In genomic region chr2:70909401-70909800, GRCm38 (mm10) we compare ENCODE assay signal across 29 mouse cellular contexts.
DNase-seq lines count a peak whose midpoint lies in the region; ATAC-seq and TF ChIP-seq lines count a peak whose summit lies in the region.
"Had no signal": no experiment of that assay in that cellular context is flagged by ENCODE, and none has a peak within 500 bp of the region (broad histone marks: within the 10 kb centered on the region; RNA-seq: fewer than 3 reads in every experiment).

No protein-coding gene starts in this region.

- H3K9ac ChIP-seq in forebrain, embryonic 11.5 days (ENCODE audit: low read length), result no peak overlapping the region
- H3K9ac ChIP-seq in heart, embryonic 12.5 days, result no peak overlapping the region
- H3K9ac ChIP-seq in lung, postnatal 0 days (replicated peaks; ENCODE audit: low read depth), result no peak overlapping the region
- no peak overlapping the region for H3K9ac ChIP-seq in midbrain, embryonic 11.5 days (ENCODE audit: low read length)
- H3K9ac ChIP-seq: forebrain, embryonic 13.5 days; hindbrain, embryonic 13.5 days; liver, embryonic 14.5 days; midbrain, embryonic 12.5 days; neural tube, embryonic 13.5 days had no signal

- no peak for TF ChIP-seq EP300 in lung, postnatal 0 days (IDR thresholded peaks at IDR 0.05)

- no peak for DNase-seq in forebrain, embryonic 10.5 days (ENCODE audit: extremely low spot score, low spot score)
- DNase-seq in forebrain, embryonic 11.5 days (ENCODE audit: low spot score), result no peak
- no peak for DNase-seq in heart, postnatal 4 days
- DNase-seq in lung, postnatal 0 days (ENCODE audit: low spot score), result peak; percentile 25
- no peak for DNase-seq in lung, postnatal 25 days (ENCODE audit: low spot score)
- DNase-seq in kidney, postnatal 25 days, result no peak
- DNase-seq in midbrain, embryonic 11.5 days (ENCODE audit: low spot score, missing footprints), result no peak
- DNase-seq: adrenal gland, postnatal 25 days; cerebellum, adult 18-20 months; cerebellum, postnatal 10 days; gastrocnemius, postnatal 25 days; lung, adult 2 months; lung, postnatal 14 days; right cerebral cortex, postnatal 4 days; thymus, adult 18-20 months; thymus, postnatal 25 days had no signal

- no peak for TF ChIP-seq CTCF in lung, postnatal 0 days (IDR thresholded peaks at IDR 0.05)

- H3K27me3 ChIP-seq in forebrain, embryonic 10.5 days (ENCODE audit: poor library complexity, severe bottlenecking), result no peaks in the 10 kb centered on the region
- no peaks in the 10 kb centered on the region for H3K27me3 ChIP-seq in forebrain, embryonic 11.5 days (ENCODE audit: control insufficient read depth, insufficient read depth, low read length)
- H3K27me3 ChIP-seq in heart, embryonic 12.5 days (replicated peaks), result no peaks in the 10 kb centered on the region
- H3K27me3 ChIP-seq in lung, postnatal 0 days (replicated peaks; ENCODE audit: insufficient read depth, low read length), result no peaks in the 10 kb centered on the region
- no peaks in the 10 kb centered on the region for H3K27me3 ChIP-seq in midbrain, embryonic 11.5 days (ENCODE audit: control insufficient read depth, insufficient read depth, low read length)
- H3K27me3 ChIP-seq: CH12.LX; forebrain, embryonic 13.5 days; hindbrain, embryonic 13.5 days; midbrain, embryonic 12.5 days; neural tube, embryonic 13.5 days; Patski had no signal

- H3K4me3 ChIP-seq in forebrain, embryonic 10.5 days, result no peak overlapping the region
- H3K4me3 ChIP-seq in forebrain, embryonic 11.5 days (ENCODE audit: low read depth, low read length), result no peak overlapping the region
- H3K4me3 ChIP-seq in heart, embryonic 12.5 days, result no peak overlapping the region
- no peak overlapping the region for H3K4me3 ChIP-seq in lung, postnatal 0 days (ENCODE audit: low read depth, low read length)
- no peak overlapping the region for H3K4me3 ChIP-seq in midbrain, embryonic 11.5 days (ENCODE audit: low read depth, low read length)
- H3K4me3 ChIP-seq: erythroblast, embryonic 14.5 days; forebrain, embryonic 13.5 days; heart, adult 2 months; hindbrain, embryonic 13.5 days; midbrain, embryonic 12.5 days; neural tube, embryonic 13.5 days had no signal

- H3K4me1 ChIP-seq in forebrain, embryonic 10.5 days, result peaks cover 18% of the 10 kb centered on the region
- H3K4me1 ChIP-seq in forebrain, embryonic 11.5 days (replicated peaks; ENCODE audit: control insufficient read depth, insufficient read depth, low read length), result peaks cover 5% of the 10 kb centered on the region; the same call in 1 of the 2 replicates
- peaks cover 16% of the 10 kb centered on the region for H3K4me1 ChIP-seq in heart, embryonic 12.5 days (replicated peaks)
- no peaks in the 10 kb centered on the region for H3K4me1 ChIP-seq in lung, postnatal 0 days (ENCODE audit: insufficient read depth, low read depth, low read length)
- H3K4me1 ChIP-seq in midbrain, embryonic 11.5 days (ENCODE audit: control insufficient read depth, insufficient read depth, low read length), result peaks cover 9% of the 10 kb centered on the region
- H3K4me1 ChIP-seq: forebrain, embryonic 13.5 days had no signal

- WGBS in forebrain, embryonic 10.5 days, result 71% methylated on average over 1 of the region's 1 CpGs
- 81% methylated on average over 1 of the region's 1 CpGs for WGBS in forebrain, embryonic 11.5 days
- WGBS in heart, embryonic 12.5 days, result 49% methylated on average over 1 of the region's 1 CpGs
- WGBS in lung, postnatal 0 days, result 61% methylated on average over 1 of the region's 1 CpGs
- 78% methylated on average over 1 of the region's 1 CpGs for WGBS in midbrain, embryonic 11.5 days

- peak overlapping the region; percentile 48; the same call in 1 of the 2 replicates for H3K27ac ChIP-seq in forebrain, embryonic 10.5 days
- no peak overlapping the region for H3K27ac ChIP-seq in forebrain, embryonic 11.5 days (ENCODE audit: low read depth, low read length)
- peak overlapping the region; percentile 83; the same call in 1 of the 2 replicates for H3K27ac ChIP-seq in heart, embryonic 12.5 days (ENCODE audit: poor library complexity, severe bottlenecking)
- H3K27ac ChIP-seq in lung, postnatal 0 days (ENCODE audit: low read length), result no peak overlapping the region
- H3K27ac ChIP-seq in midbrain, embryonic 11.5 days (ENCODE audit: low read depth, low read length), result no peak overlapping the region
- H3K27ac ChIP-seq: forebrain, embryonic 13.5 days; heart, adult 2 months; liver, embryonic 14.5 days; midbrain, embryonic 12.5 days; neural tube, embryonic 13.5 days; stomach, postnatal 0 days had no signal

- H3K9me3 ChIP-seq in forebrain, embryonic 10.5 days, result no peaks in the 10 kb centered on the region
- H3K9me3 ChIP-seq in forebrain, embryonic 11.5 days (ENCODE audit: control insufficient read depth, low read length), result no peaks in the 10 kb centered on the region
- H3K9me3 ChIP-seq in heart, embryonic 12.5 days (replicated peaks), result 0 out of 2 replicates have a peak, but pooled peaks cover 12% of the 10 kb centered on the region
- no peaks in the 10 kb centered on the region for H3K9me3 ChIP-seq in lung, postnatal 0 days (ENCODE audit: low read length)
- no peaks in the 10 kb centered on the region for H3K9me3 ChIP-seq in midbrain, embryonic 11.5 days (ENCODE audit: control insufficient read depth, low read length)
- H3K9me3 ChIP-seq: forebrain, embryonic 13.5 days; G1E; hindbrain, embryonic 13.5 days; midbrain, embryonic 12.5 days; neural tube, embryonic 13.5 days had no signal

- H3K36me3 ChIP-seq in forebrain, embryonic 10.5 days (replicated peaks), result no peaks in the 10 kb centered on the region
- H3K36me3 ChIP-seq in forebrain, embryonic 11.5 days (ENCODE audit: control insufficient read depth, insufficient read depth, low read length), result no peaks in the 10 kb centered on the region
- H3K36me3 ChIP-seq in heart, embryonic 12.5 days, result no peaks in the 10 kb centered on the region
- H3K36me3 ChIP-seq in lung, postnatal 0 days (ENCODE audit: insufficient read depth, low read length), result no peaks in the 10 kb centered on the region
- H3K36me3 ChIP-seq in midbrain, embryonic 11.5 days (ENCODE audit: control insufficient read depth, insufficient read depth, low read length), result no peaks in the 10 kb centered on the region
- H3K36me3 ChIP-seq: G1E; hindbrain, embryonic 13.5 days; midbrain, embryonic 12.5 days; neural tube, embryonic 13.5 days had no signal

- no peak for ATAC-seq in forebrain, embryonic 11.5 days (replicated peaks; ENCODE audit: low FRiP score)
- ATAC-seq in heart, embryonic 12.5 days (ENCODE audit: insufficient number of reproducible peaks, low FRiP score), result no peak
- ATAC-seq in lung, postnatal 0 days, result peak; percentile 12; the same call in 1 of the 2 replicates
- ATAC-seq in midbrain, embryonic 11.5 days (ENCODE audit: low FRiP score), result no peak
- ATAC-seq: forebrain, embryonic 13.5 days; intestine, embryonic 16.5 days had no signal

- H3K4me2 ChIP-seq in forebrain, embryonic 11.5 days (ENCODE audit: low read depth, low read length, severe bottlenecking), result no peak overlapping the region
- H3K4me2 ChIP-seq in heart, embryonic 12.5 days, result no peak overlapping the region
- no peak overlapping the region for H3K4me2 ChIP-seq in lung, postnatal 0 days (replicated peaks; ENCODE audit: low read depth, low read length)
- no peak overlapping the region for H3K4me2 ChIP-seq in midbrain, embryonic 11.5 days
- H3K4me2 ChIP-seq: forebrain, embryonic 13.5 days; hindbrain, embryonic 13.5 days; midbrain, embryonic 12.5 days; neural tube, embryonic 13.5 days had no signal

Comparison
In these comparisons a context has a peak if more than half of its experiments do, and no peak if none do; other contexts are left out.
1. H3K27ac ChIP-seq: peak in forebrain, embryonic 10.5 days (single experiment) and heart, embryonic 12.5 days (single experiment); none in forebrain, embryonic 11.5 days (single experiment), lung, postnatal 0 days (single experiment) and midbrain, embryonic 11.5 days (single experiment).